Mouse (Mus musculus) ES-E14 (cell line): ENCODE results near the gene Zranb3. TPM values are rescaled to one million over a fixed set of nuclear protein-coding genes. Genes with fewer than 3 reads are reported as not detected.

Source experiments
- DNase-seq: peaks from one replicate; pipeline ENCODE4 v3.0.0-alpha.2; 2013; ENCODE audit warnings: low read depth, low spot score
- H3K27ac ChIP-seq: 2 replicates; pipeline ENCODE4 v1.5.1; 2012; ENCODE audit warnings: low read depth, mild to moderate bottlenecking, low read length, moderate library complexity, mixed read lengths; ENCODE audit not compliant: poor library complexity, insufficient read depth, severe bottlenecking
- H3K36me3 ChIP-seq: 2 replicates; pipeline ENCODE4 v1.6.1; 2012; ENCODE audit warnings: mild to moderate bottlenecking, low read length, moderate library complexity, mixed read lengths; ENCODE audit not compliant: control insufficient read depth, poor library complexity, insufficient read depth, severe bottlenecking
- H3K4me1 ChIP-seq, 2 experiments: fragments of 150-350 bp in 1 of 2; sonication (generic) in 1 of 2; 2 replicates each; pipeline ENCODE4 v1.6.1; 2012; ENCODE audit warnings: low read length in 2 of 2, mild to moderate bottlenecking in 1 of 2, mixed read lengths in 1 of 2; ENCODE audit not compliant: control insufficient read depth in 2 of 2, insufficient read depth in 2 of 2, poor library complexity in 1 of 2
- H3K4me3 ChIP-seq, 2 experiments: fragments of 150-350 bp in 1 of 2; sonication (generic) in 1 of 2; 2 replicates each; pipeline ENCODE4 v1.5.1; 2012; ENCODE audit warnings: low read length in 2 of 2, low read depth in 1 of 2, mild to moderate bottlenecking in 1 of 2, mixed read lengths in 1 of 2; ENCODE audit not compliant: insufficient read depth in 1 of 2, poor library complexity in 1 of 2, severe bottlenecking in 1 of 2
- H3K9ac ChIP-seq: 2 replicates; pipeline ENCODE4 v1.6.1; 2012; ENCODE audit warnings: low read depth, mild to moderate bottlenecking, low read length, mixed read lengths; ENCODE audit not compliant: poor library complexity, insufficient read depth, severe bottlenecking
- H3K9me3 ChIP-seq: fragments of 150-350 bp; sonication (generic); 2 replicates; pipeline ENCODE4 v1.6.1; 2012; ENCODE audit warnings: low read depth, mild to moderate bottlenecking, low read length; ENCODE audit not compliant: control insufficient read depth, insufficient read depth
- CHD2 ChIP-seq: IDR thresholded peaks from 2 replicates; pipeline ENCODE4 v1.6.1; 2014; ENCODE audit warnings: mild to moderate bottlenecking, low read depth, low read length, inconsistent platforms
- HCFC1 ChIP-seq: IDR thresholded peaks from 2 replicates; pipeline ENCODE4 v1.6.1; 2012; ENCODE audit warnings: low read length, inconsistent platforms, borderline replicate concordance; ENCODE audit not compliant: insufficient read depth
- MAFK ChIP-seq: IDR thresholded peaks from 2 replicates; pipeline ENCODE4 v1.6.1; 2014; ENCODE audit warnings: mild to moderate bottlenecking, low read depth, low read length, inconsistent platforms; ENCODE audit not compliant: insufficient read depth
- ZC3H11A ChIP-seq: IDR thresholded peaks from 2 replicates; pipeline ENCODE4 v1.6.1; 2012; ENCODE audit warnings: low read depth, mild to moderate bottlenecking, inconsistent platforms, low read length, borderline replicate concordance
- ZNF384 ChIP-seq: IDR thresholded peaks from 2 replicates; pipeline ENCODE4 v1.6.1; 2012; ENCODE audit warnings: low read depth, low read length, inconsistent platforms
- in situ Hi-C, 2 experiments: fragments of 600-800 bp; cut with MboI; formaldehyde crosslinking; loops; one replicate each; pipeline ENCODE4 v1.15.1; 2025; ENCODE audit warnings: low sequenced_read_pairs in 2 of 2, inconsistent platforms in 1 of 2; ENCODE audit not compliant: unreplicated experiment in 2 of 2
- total RNA-seq: library from RNA; depleted of rRNA; stranded (reverse); fragments of 300-350 nt; gene quantifications from 2 replicates; pipeline ENCODE4 v1.2.3, GENCODE M21; 2012

The Zranb3 gene
- total RNA-seq, 1 experiment: 19.2 TPM

GRCm38 (mm10) chr1:128120913-128121627 is 18.2 kb upstream of the Zranb3 start:
- in situ Hi-C loops: no loop called here
- H3K9me3 ChIP-seq: no peaks in the 10 kb centered on the region
- TF ChIP-seq ZNF384: no peak
- no peak for TF ChIP-seq HCFC1
- no peak for TF ChIP-seq MAFK
- TF ChIP-seq CHD2: no peak
- TF ChIP-seq ZC3H11A: no peak

GRCm38 (mm10) chr1:128103520-128104088 is 757 bp upstream of the Zranb3 start:
- H3K4me1 ChIP-seq: peaks cover 8 to 9% of the 10 kb centered on the region in 2 experiments
- peak overlapping the region; percentile 79 for H3K9ac ChIP-seq
- H3K27ac ChIP-seq: peak overlapping the region; percentile 64; the same call in 1 of the 2 replicates
- in situ Hi-C loops: no loop called here
- no peaks in the 10 kb centered on the region for H3K36me3 ChIP-seq
- no peak for TF ChIP-seq ZC3H11A
- 0 out of 2 replicates have a peak, but pooled peaks have one; percentile 3 for TF ChIP-seq HCFC1
- DNase-seq: no peak
- no peaks in the 10 kb centered on the region for H3K9me3 ChIP-seq
- peak overlapping the region; percentile 91 to 98 for H3K4me3 ChIP-seq

More at GRCm38 (mm10) chr1:128120913-128121627, 18.2 kb upstream of the Zranb3 start:
- Histone ChIP-seq H3K4me1 (no peaks in the 10 kb centered on the region), H3K27ac (no peak overlapping the region), H3K4me3 (no peak overlapping the region), H3K36me3 (no peaks in the 10 kb centered on the region), H3K9ac (no peak overlapping the region)
- no peak for DNase-seq

- Histone ChIP-seq H3K4me3 (peak overlapping the region; percentile 77 to 85), H3K4me1 (peaks cover 8% of the 10 kb centered on the region in 2 experiments), H3K9ac (peak overlapping the region; percentile 82), H3K36me3 (no peaks in the 10 kb centered on the region), H3K27ac (no peak overlapping the region; the same call in 1 of the 2 replicates), H3K9me3 (no peaks in the 10 kb centered on the region)
- no peak for DNase-seq
- in situ Hi-C loops: no loop called here
- TF ChIP-seq MAFK (no peak), ZNF384 (no peak), HCFC1 (no peak), ZC3H11A (no peak)
Measured at GRCm38 (mm10) chr1:128102251-128102640, 601 bp downstream of the Zranb3 start.

GRCm38 (mm10) chr1:128098309-128098708 is 4.5 kb downstream of the Zranb3 start:
- Histone ChIP-seq H3K9ac (no peak overlapping the region), H3K9me3 (no peaks in the 10 kb centered on the region), H3K4me3 (no peak overlapping the region), H3K4me1 (peaks cover 10 to 12% of the 10 kb centered on the region in 2 experiments), H3K36me3 (no peaks in the 10 kb centered on the region), H3K27ac (peak overlapping the region; percentile 44; the same call in 1 of the 2 replicates)
- no peak for DNase-seq
- in situ Hi-C loops: no loop called here
- TF ChIP-seq HCFC1: no peak
- TF ChIP-seq MAFK: no peak
- no peak for TF ChIP-seq CHD2
- TF ChIP-seq ZNF384: no peak
